Mouse (Mus musculus) ES-Bruce4 (cell line): ENCODE results near the gene Gm813.

Source experiments
- CTCF ChIP-seq: IDR thresholded peaks from one replicate; pipeline ENCODE4 v1.8.1; 2011; ENCODE audit warnings: low read depth, low read length
- EP300 ChIP-seq: IDR thresholded peaks from 2 replicates; pipeline ENCODE4 v1.6.1; 2011; ENCODE audit warnings: low read depth, low read length; ENCODE audit not compliant: insufficient read depth

- TF ChIP-seq EP300 (no peak), CTCF (no peak)
These were observed 47.0 kb upstream of the Gm813 start for GRCm38 (mm10) chr16:58663816-58664215.
